Mouse (Mus musculus) cerebellum, adult 9-10 months (tissue): Measurements from ENCODE around the gene Wdr91.

Source experiments
- DNase-seq: peaks from one replicate; pipeline ENCODE4 v3.0.0; 2022

Wdr91 gene

DNA sequence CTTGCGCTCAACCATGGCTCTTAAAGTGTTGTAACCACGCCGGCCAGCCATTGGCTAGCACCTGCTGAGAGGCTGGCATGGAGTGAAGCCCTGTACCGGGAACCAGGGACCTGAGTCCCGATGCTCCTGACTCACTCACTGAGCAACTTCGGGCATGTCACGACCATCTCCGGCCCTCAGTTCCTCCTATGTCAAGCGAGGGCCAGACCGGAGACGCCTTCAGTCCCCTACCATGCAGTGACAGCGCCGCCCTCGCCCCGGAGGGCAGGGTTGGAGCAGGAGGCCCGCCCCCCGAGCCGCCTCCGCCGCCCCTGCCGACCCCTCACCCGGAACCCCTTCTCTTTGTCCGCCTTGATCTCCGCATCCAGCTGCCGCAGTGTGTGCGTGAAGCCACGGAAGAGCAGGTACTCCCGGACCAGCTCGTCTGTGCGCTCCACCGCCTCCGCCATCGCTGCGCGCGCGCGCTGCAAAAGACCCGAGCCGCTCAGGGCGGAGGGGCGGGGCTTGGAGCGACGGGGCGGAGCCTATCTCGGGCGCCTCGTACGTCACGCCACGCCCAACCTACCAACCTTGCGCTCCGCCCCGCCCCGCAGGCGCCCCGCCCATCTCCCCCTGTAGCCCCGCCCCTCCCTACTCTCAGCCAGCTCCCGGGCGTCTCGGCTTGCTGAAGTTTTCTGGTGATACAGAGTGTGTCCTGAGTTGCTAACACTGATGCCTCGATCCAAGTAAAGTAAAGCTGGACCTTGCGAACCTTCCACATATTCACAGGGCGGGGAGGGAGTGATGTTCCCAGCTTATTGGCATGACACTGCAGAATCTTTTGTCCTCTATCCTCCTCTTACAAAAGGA, at the start of gene Wdr91:
Gene Wdr91 (minus strand): TSS at position 506 of the 849 bp plus-strand sequence.
- DNase-seq: peak; percentile 88

GRCm38 (mm10) chr6:34959131-34959530, 48.5 kb upstream of the Wdr91 start:
- no peak for DNase-seq

DNA sequence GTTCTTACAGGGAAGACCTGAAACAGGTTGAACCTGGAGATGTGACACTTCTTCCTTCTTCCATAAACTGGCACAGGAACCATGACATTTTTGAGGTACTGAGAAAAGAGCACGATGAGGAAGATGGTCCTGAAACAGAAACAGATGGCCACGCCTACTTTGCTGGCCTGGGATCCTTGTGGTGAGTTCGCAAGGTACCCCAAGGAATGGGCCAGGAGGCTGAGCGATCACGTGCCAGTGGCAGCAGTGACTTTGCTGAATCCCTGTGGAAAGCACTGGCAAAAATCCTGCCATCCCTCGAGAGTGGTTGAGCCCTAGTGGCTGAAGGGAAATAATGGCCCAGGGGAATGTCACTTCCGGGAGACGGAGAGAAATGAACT, 45.2 kb upstream of the Wdr91 start:
- DNase-seq: no peak

GRCm38 (mm10) chr6:34954926-34955861, 44.5 kb upstream of the Wdr91 start:
- DNase-seq: peak; percentile 9

DNA sequence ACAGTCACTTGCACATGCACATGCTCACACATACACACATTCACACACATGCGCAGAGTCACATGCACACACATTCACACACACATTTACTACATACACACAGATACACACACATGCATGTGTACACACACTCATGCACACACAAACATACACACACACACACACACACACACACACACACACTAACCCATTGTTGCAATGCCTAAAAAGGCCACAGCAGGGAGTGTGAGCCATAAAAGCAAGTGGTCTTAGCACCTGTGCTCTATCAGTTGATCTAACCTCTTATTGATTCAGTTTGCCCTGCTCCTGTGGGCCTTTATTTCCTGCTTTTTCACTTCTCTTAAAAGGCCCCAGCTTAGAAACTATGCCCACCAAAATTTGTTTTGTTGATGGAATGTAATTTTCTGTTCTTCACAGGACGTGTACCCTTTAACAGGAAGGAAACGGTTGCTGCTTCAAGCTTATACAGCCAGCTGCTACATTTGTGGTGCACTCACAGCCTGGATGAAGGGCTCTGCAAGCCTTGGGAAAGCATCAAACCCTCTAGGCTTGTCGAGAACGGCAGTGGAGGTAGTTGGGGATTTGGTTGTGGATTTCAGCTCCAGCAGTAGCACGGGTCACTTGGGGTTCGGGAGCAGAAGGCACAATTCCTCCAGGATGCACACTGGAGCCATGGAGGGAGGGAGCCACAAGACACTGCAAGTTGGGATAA, 41.4 kb upstream of the Wdr91 start:
- no peak for DNase-seq

- DNase-seq: no peak
Measured at GRCm38 (mm10) chr6:34951518-34951917, 40.8 kb upstream of the Wdr91 start.

DNA sequence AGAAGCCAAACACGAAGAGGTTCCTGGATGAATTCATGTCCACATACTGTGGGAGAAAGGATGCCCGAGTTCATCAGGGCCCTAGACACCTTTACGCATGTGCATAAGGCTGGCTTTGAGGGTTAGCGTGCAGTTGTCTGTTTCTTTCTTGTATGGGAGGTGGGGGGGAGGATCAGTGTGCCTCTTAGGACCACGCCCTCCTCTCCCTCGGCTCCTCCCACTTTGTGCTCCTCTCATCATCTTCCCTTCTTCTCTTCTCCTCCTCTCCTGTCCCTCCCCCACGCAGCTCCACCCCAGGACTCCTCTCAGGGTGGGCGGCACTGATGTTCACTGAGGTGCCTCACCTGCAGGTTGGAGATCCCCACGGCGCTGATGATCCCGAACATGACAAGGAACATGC, 37.8 kb upstream of the Wdr91 start:
- no peak for DNase-seq

- DNase-seq: no peak
Measured at GRCm38 (mm10) chr6:34946486-34947079, 35.9 kb upstream of the Wdr91 start.

DNA sequence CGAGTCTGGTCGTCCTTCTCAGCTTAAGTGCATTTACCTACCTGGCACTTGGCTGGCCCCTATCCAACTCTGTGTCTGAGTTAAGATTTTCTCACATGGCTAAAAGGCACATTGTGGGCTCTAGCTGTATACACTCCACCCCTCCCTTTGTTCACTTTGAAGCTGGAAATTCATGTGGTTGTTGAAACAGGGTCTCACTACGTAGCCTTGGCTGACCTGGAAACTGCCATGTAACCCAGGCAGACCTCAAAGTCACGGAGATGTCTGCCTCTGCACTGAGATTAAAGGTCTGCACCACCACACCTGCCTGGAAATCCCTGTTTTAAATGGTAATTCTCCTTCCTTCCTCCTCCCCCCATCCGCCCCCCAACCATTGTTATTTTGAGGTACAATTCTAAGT, 32.8 kb upstream of the Wdr91 start:
- DNase-seq: no peak

- no peak for DNase-seq
Measured at GRCm38 (mm10) chr6:34942446-34942845, 31.8 kb upstream of the Wdr91 start.

GRCm38 (mm10) chr6:34941496-34941895, 30.8 kb upstream of the Wdr91 start:
- no peak for DNase-seq

GRCm38 (mm10) chr6:34939451-34939850, 28.8 kb upstream of the Wdr91 start:
- DNase-seq: no peak

GRCm38 (mm10) chr6:34938929-34939325, 28.3 kb upstream of the Wdr91 start:
- no peak for DNase-seq

GRCm38 (mm10) chr6:34938280-34938928, 27.7 kb upstream of the Wdr91 start:
- DNase-seq: no peak

DNA sequence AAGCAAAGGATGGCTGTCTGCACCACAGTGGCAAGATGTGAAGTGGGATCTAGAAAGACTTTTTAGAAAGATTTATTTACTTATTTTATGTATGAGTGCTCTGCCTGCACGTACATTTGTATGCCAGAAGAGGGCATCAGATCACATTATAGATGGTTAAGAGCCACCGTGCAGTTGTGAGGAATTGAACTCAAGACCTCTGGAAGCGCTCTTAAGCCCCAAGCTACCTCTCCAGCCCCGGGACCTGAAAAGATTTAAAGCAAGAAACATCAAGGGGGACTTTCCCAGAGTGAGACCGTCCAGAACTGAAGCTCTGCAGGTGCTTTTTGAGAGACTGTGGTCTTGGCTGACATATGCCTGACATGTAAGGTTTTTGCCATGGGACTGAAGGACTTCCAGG, 26.1 kb upstream of the Wdr91 start:
- no peak for DNase-seq

- DNase-seq: no peak
Measured at GRCm38 (mm10) chr6:34932633-34933032, 22.0 kb upstream of the Wdr91 start.

DNA sequence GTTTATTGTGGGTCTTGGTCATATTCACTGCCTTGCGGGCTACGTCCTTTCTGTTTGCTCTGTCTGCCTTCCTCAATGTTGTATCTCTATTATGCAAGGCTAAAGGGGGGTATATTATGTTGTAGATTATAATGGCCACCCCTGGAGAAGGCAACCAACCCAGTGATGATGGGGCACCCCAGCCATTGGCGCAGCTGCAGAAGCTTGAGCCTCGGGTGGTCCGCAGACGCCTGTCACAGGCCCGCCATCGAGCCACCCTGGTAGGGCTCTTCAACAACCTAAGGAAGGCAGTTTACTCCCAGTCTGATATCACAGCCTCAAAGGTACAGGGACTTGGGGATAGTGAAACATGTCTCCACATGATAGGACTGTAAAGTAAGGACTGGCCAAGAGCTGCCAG, 16.9 kb upstream of the Wdr91 start:
- no peak for DNase-seq

GRCm38 (mm10) chr6:34927156-34927555, 16.5 kb upstream of the Wdr91 start:
- DNase-seq: peak; percentile 69

DNA sequence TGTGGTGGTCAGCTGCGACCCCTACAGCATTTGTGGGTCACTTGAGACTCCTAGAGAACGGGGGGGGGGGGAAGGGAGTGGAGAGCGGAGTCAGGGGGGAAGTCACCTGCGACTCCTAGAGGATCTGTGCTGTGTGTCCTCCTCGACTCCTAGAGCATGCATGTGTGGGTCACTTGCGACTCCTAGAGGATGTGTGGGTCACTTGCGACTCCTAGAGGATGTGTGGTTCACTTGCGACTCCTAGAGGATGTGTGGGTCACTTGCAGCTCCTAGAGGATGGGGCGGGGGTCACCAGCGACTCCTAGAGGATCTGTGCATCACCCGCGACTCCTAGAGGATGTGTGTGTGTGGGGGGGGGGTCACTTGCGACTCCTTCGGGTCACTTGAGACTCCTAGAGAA, 11.3 kb upstream of the Wdr91 start:
- no peak for DNase-seq

DNA sequence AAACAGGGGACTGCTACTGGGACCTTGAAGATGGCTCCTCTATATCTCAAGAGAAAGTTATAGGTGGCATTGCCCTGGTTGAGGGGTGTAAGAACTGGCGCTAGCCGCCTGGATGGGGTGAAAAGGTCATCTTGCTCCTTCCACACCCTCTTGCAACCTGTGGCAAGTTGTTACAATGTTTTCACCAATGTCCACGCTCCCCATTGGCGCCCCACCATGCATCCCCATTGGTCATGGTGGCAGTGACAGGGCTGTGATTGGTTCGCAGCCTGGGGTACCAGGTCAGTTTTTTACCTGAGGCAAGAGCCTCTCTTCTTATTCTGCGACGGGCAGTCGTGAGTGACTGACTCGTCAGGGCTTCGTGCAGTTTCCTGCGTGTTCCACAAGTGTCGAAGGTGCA, 10.0 kb upstream of the Wdr91 start:
- no peak for DNase-seq

DNA sequence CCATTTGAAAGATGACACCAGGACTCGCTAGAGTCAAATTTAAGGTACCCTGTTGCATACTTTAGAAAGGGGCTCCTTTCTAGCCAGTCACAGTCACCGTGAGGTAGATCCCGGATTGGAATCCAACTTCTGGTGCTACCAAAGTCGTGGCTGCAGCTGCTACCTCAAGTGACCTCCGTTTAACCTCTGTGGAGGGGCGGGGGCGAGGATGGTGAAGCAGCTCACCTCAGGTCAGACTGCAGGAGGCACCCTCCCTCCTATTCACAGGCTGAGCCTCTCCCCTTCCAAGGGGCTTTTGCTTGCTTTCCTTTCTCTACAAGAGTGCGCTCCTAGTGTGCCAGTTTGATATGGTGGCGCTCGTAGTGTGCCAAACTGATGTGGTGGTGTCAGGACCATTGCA, 9.3 kb upstream of the Wdr91 start, which contains the start of gene Stra8:
Gene Stra8 (plus strand): TSS at position 208 of the 400 bp plus-strand sequence.
- DNase-seq: no peak

GRCm38 (mm10) chr6:34919146-34919545, 8.5 kb upstream of the Wdr91 start:
- no peak for DNase-seq
